Mouse (Mus musculus): ENCODE measurements around the gene Pik3c2a.

DNA sequence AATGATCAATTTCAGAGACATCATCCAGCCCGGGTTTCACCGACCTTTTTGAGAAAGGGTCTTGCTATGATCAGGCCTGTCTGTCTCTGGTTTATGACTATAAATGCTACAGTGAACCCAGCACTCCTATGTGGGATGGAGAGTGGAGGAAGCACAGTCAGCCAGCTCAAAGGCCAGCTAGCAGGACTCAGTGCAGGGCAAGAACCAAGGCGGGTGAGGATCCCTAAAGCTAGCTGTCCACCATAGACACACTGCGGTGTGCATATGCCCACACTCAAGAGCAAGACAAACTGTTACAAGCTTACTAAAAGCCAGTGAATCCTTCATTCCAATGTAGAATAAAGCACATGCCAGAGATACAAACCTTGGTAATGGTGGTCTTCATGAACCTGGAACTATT lies 113.4 kb downstream of the Pik3c2a start:
- TF ChIP-seq EP300 (IDR thresholded peaks at IDR 0.05; ENCODE audit: insufficient read depth, low read depth, low read length), result no peak
- no peak for TF ChIP-seq CTCF (IDR thresholded peaks at IDR 0.05; ENCODE audit: low read depth, low read length)

All from ES-Bruce4 (cell line).